Mouse (Mus musculus) left cerebral cortex, adult 8-10 months (tissue): ENCODE measurements at regions not wholly inside any gene's neighbourhood (a gene's known extent, or its start where the extent isn't known, plus 50 kb on each side); places are given as distances from the start of the nearest gene placed in this dataset.
A peak's percentile ranks its signal among the peaks of the same experiment; 100 is the strongest.

Experiments
- DNase-seq, 2 experiments: peaks; one replicate each; pipeline ENCODE4 v3.0.0; 2022; ENCODE audit warnings: low spot score in 2 of 2

DNA sequence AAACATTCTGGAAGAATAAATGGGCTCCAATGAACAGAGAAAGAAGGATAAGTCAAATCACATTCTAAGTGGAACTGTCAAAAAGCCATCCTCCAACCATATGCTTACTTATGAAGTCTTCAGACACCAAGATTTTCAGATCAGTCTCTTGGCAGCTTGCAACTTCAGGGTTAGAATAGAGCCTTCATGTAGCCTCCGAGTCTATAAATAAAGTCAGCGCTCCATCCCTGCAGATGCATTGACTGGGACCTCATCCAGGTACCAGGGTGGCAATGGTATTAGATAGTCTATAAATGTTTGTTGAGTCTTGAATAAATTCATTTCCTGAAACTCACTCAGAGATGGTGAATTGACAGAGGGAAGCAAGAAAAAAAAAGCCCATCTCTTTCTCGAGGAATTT, 107.2 kb upstream of the Eepd1 start:
- peak in 1 of 2 experiments; percentile 25 for DNase-seq

DNA sequence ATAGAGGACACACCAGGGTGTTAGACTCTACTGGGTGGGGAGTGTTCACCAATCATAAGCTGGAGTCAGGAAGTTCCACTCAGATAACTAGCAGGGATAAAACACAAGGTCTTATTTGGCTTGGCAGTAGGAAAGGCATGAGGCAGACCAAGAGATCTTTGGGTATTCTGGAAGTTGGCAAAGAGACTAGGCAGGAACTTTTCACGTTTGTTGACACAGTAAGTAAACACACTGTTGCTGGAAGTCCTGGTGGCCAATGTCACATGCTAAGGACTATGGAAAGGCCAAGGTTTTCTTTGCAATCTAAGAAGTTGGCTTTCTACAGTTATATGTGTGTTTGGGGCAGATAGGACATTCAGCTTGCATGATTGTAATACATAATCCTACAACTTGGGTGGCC, 105.1 kb upstream of the Eepd1 start:
- DNase-seq: no peak

DNA sequence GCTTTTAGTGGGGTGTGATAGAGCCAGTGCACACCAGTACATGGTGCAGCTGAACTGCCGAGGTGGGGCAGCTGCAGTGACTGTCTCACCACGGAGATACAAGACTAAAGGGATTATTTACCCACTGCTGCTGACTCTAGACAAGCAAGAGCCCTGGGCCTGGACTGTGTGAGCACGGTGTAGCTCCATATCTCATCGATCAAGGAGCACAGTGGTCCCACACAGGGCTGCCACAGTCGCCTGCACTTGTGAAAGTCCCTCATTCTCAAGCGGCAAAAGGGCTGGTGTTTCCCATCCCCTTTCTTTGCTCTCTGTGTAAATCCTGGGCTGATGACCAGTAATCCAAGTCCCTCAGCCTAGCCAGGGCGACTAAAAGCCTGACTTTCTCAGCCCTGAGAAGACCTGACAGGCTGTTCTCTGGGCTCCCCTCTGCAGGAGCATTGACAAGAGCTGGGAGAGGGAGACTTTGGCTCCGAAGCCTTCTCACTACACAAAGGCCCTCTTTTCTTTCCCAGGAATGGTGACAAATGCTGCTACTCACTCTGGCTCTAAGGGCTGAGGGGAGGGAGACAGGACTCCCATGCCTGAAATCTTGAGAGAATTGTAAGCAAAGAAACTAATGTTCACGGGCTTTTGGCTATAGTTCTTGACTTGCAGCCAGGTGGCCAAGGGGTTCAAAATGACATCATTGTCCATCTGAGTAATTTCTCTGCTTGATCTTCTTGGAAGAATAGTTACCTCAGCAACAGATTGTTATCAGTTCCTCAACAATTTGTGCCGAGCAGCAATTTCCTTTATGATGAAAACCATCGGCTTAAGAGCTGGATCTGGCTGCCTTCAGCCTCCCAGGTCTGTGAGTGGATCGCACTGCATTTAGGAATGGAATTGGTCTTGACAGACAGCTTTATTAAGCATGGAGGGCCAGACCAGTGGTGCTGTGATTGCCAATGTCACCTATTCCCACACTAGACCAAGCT, 103.3 kb upstream of the Eepd1 start:
- peak in 1 of 2 experiments; percentile 8 for DNase-seq

DNA sequence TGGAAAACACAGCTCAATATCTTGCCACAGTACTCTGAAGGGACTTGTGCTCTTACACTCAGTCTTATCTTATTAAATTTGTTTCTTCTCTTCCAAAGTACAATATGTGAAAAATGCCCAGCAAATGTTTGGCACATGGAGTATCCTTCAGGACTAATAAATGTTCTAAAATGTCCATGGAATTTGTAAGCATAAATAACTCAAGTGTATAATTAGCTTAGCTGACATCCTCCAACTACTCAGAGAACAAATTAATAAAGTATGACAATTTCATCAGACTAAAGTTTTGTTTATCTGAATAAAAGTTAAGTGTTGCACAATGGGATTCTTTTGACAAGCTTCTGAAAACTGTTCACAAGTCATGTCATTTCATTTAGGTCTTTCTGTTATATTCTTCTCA, 96.0 kb upstream of the Eepd1 start:
- DNase-seq: no peak

DNA sequence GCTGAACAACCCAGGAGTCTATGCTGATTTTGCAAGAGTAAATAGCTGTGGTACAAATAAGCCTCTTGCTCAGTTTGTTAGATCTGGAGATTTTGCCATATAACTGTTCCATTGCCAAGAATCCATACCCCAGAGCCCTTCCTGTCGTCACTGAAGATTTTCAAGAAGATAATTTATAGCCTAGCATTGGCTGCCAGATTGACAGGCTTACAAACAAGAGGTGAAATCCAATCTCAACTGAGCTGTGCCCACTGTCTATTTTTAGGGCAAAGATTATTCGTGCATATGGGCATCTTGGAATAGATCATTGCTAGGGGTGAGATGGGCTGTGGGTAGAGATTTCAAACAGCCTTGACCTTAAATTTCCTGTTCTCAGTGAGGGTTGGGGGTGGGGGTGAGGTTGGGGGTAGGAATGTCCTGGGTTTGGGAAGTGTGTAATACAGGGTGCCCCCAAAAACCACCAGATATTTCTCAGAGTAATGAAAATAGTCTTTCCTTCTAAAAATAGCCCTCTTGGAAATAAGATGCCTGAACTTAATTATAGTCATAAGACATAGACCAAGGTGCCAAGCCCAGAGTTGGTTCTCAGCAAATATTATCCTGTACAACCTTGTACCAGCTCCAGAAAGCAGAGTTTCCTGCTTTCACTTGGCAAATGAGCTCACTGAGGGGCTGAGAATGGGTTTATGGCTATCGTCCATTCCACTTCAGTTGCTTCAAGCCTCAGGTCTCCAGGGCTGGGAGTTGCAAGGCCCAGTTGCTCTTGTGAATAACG, 93.3 kb upstream of the Eepd1 start:
- no peak for DNase-seq

DNA sequence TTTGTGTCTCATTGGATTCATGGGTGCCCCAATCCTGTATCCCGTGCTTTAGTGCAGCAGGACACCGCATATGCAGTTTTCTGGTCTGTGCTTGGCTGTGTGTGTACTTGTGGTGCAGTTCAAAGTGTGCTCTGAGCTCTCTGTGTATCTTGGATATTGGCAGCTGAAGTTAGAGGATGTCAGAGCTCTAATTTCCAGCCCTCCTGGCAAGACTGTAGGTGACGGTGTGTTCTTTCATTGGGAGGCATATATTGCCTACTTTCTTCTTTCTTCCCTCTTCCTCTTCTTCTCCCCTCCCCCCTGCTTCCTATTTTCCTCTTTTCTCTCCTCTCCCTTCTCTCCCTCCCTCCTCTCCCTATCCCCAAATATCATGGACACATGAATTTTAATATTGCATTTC, 92.0 kb upstream of the Eepd1 start:
- DNase-seq: no peak

DNA sequence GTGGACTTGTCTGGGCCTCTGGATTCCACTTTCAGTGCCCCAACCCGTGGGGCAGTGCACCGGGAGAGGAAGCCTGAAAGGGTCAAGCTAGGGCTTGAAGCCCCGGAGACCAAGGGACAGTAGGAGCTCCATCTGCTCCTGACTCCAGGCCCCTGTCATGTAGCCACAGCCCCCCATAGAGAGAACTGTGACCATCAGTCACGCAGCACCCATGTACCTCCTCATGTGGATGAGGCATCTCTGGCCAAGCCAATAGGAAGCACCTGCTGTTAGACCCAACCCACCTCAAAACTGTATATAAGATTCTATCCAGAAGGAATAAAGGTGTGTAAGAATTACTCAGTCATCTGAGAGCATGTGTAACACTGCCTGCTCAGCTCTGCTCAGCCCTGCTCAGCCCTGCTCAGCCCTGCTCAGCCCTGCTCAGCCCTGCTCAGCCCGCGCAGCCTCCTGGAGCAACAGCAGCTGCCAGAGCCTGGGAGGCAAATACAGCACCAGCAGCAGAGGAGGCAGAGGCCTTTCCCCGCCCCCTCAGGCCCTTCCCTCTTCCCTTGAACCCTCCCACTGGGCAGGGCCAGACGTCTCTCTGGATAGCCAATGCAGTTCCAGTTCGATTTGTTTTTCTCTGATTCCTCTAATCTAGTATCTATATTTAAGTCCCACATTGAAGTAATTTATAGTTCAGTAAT, 80.6 kb upstream of the Eepd1 start:
- DNase-seq: peak in 1 of 2 experiments; percentile 51

DNA sequence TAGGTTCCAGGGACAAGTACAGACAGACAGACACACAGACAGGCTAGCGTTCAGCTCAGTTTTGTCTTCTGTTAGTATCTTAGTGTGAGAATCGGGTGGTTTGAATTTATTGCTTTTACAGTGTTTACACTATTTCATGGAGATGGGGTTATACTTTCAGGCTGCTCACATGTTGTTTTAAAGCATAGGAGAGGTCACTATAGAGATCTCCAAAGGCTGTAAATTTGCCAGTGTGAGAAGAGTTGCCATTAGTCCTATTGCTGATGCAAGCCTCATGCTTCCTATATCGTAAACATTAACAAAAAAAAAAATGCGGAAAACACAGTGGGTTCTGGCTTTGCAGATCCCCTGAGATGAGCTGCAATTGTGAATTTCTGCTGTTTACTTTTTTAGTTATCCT, 75.5 kb upstream of the Eepd1 start:
- no peak for DNase-seq

DNA sequence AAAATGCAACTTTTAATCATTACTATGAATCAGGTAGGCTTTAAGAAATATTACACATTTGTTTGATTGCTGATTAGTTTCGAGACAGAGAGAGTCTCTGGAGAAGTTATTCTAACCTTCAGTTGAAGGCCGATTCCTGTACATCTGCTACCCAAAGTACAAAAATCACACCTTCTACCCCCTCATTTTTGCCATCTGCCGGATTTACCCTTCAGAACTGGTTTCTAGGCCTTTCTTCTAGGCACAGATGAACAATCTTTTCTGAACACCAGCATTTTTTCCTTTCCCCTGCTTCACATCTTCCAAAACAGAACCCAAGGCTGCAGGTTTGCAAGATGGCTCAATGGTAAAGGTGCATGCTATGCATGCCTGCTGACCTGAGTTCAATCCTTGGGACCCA, 72.8 kb upstream of the Eepd1 start:
- DNase-seq: peak in 1 of 2 experiments; percentile 61

DNA sequence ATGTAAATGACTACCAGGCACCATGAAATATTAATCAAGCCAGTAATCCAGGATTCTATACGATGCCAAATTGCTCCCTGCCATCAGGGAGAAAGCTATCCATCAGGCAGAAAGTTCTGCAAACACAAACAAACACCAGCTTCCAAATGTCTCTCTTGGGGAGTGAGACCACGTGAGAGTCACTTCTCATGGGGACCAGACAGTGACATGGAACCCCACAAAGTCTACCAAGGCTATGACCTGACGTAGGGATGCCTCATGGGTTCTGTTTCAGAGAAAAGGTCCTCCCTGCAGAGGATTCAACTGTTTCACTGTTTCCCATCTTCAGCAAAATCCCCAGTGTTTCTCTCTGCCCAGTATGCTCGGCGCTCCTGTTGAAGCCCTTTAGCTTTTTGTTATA, 71.6 kb upstream of the Eepd1 start:
- no peak for DNase-seq

DNA sequence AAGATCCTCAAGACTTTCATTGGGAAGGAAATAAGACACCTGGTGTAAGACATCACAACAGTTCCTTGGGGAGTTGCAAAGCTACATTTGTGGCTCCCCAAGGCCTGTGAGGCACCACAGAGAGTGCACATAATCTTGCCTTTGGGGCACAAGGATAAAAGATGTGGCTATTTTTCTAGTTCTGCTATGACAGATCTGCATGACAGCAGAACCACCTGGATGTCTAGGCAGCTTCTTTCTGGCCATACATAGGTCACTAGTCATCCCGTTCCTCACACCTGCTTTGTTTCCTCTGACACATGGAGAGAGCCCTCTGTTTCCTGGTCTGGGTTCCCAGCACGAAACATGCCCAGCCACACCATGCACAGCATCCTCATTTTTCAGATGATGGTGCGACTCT, 67.5 kb upstream of the Eepd1 start:
- no peak for DNase-seq

DNA sequence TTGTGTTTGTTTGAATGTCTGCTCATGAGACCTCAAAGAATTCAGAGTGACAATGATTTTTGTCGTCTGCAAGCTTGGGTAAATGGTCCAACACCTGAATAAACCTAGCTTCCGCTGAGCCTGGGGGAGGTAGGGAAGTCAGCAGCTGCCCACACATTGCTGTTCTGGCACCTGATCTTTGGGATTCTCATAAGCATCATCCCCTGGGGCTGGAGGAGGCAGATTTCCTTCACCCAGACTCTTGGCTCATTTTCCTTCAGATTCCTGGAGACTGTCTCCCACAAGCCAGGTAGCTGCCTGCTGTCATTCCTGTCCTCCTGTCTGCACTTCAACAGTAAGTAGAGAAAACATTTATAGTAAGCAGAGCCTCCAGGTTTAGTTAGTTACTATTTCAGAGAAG, 67.0 kb upstream of the Eepd1 start:
- DNase-seq: peak in 1 of 2 experiments; percentile 45

DNA sequence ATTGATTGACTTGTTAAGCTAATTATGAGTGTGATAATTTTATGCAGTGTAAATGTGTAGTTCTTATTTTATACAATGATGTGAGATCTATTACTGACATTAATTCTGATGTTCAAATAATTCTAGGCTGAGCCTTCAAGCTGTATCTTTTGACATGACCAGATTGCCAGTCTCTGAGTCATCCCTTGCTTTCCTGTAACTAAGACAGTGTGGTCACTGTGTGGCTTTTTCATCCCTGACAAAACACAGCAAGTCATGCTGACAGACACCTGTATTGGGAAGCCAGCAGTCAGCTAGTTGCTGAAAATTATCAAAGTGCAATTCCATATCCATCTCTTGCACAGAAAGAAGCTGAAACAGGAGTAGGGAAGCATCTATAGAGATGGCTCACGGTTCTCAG, 54.4 kb upstream of the Eepd1 start:
- DNase-seq: no peak

DNA sequence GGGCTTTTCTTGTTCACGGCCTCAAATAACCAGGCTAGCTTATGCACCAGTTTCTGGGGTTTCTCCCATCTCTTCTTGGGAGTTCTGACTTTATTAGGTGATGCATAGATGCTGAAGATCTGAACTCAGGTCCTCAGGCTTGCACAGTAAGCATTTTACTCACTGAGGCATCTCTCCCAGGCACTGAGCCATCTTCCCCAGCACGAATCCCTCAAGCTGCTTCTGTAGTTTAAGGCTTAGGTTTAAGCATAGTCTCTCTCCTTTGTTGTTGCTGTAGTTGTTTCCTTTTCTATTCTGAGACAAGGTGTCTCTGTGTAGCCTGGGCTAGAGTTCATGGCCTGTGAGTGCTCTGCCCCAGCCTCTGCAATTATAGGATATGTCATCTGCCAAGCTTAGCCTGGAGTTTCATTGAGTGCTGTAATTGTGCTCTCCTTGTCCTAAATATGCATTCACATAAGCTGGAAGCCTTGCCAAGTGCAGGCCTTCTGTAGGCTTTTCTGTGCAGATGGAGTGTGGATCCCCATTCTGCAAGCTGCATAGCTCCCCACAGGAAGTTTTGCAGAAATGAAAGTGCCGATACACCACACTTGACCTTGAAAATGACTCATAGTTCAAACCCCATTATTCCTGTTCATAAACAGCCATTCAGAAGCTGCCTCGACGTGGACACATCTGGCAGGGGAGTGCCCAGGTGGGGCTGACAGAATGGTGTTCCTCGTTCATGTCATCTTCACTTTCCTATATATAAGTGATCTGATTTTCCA, 51.7 kb upstream of the Eepd1 start:
- DNase-seq: peak in 1 of 2 experiments; percentile 50
